Comparison of ENCODE assay signal across 7 mouse cellular contexts in genomic region chr3:96593374-96593773, GRCm38 (mm10). TPM values are rescaled to one million over a fixed set of nuclear protein-coding genes. Genes with fewer than 3 reads are reported as not detected.
DNase-seq lines count a peak whose midpoint lies in the region; ATAC-seq and TF ChIP-seq lines count a peak whose summit lies in the region.

No protein-coding gene starts in this region.

- H3K4me1 ChIP-seq in G1E (ENCODE audit: insufficient read depth, low read depth, low read length) = peaks cover 45% of the 10 kb centered on the region
- H3K4me1 ChIP-seq in forebrain, embryonic 12.5 days = peaks cover 44% of the 10 kb centered on the region
- H3K4me1 ChIP-seq in kidney, embryonic 14.5 days (ENCODE audit: control insufficient read depth, insufficient read depth, low read length) = peaks cover 26% of the 10 kb centered on the region
- peaks cover 47% of the 10 kb centered on the region for H3K4me1 ChIP-seq in midbrain, embryonic 10.5 days

- peak overlapping the region; percentile 64 for H3K9ac ChIP-seq in forebrain, embryonic 12.5 days
- peak overlapping the region; percentile 53; the same call in 1 of the 2 replicates for H3K9ac ChIP-seq in kidney, embryonic 14.5 days (ENCODE audit: low read depth, low read length)

- peak; percentile 26 for DNase-seq in G1E (ENCODE audit: low spot score)
- DNase-seq in midbrain, embryonic 10.5 days (ENCODE audit: low spot score) = no peak
- no peak for DNase-seq in layer of hippocampus, postnatal 14 days (ENCODE audit: low spot score in 2 of 2)

- peak overlapping the region; percentile 88 for H3K27ac ChIP-seq in forebrain, embryonic 12.5 days
- no peak overlapping the region for H3K27ac ChIP-seq in kidney, embryonic 14.5 days (ENCODE audit: low read depth, low read length)
- peak overlapping the region; percentile 86 for H3K27ac ChIP-seq in midbrain, embryonic 10.5 days (replicated peaks)

- H3ac ChIP-seq in C2C12 (ENCODE audit: control insufficient read depth, insufficient read length, low read depth) = peak overlapping the region; percentile 52

- H3K4me2 ChIP-seq in forebrain, embryonic 12.5 days = peak overlapping the region; percentile 77
- H3K4me2 ChIP-seq in kidney, embryonic 14.5 days (replicated peaks; ENCODE audit: low read depth, low read length) = peak overlapping the region; percentile 78

- WGBS in forebrain, embryonic 12.5 days = under 1% methylated on average over 10 of the region's 10 CpGs
- WGBS in kidney, embryonic 14.5 days = 1% methylated on average over 10 of the region's 10 CpGs
- 2% methylated on average over 10 of the region's 10 CpGs for WGBS in midbrain, embryonic 10.5 days

- no peak for TF ChIP-seq CTCF in C2C12 (IDR thresholded peaks at IDR 0.05; ENCODE audit: control insufficient read depth, insufficient read depth, insufficient read length)
- no peak for TF ChIP-seq CTCF in G1E (IDR thresholded peaks at IDR 0.05; ENCODE audit: low read depth, low read length)

- peak overlapping the region; percentile 56 for H3K4me3 ChIP-seq in C2C12 (ENCODE audit: insufficient read depth, poor library complexity, severe bottlenecking)
- H3K4me3 ChIP-seq in G1E (ENCODE audit: low read depth, low read length) = peak overlapping the region; percentile 82
- peak overlapping the region; percentile 62 for H3K4me3 ChIP-seq in forebrain, embryonic 12.5 days (replicated peaks)
- peak overlapping the region; percentile 45 for H3K4me3 ChIP-seq in kidney, embryonic 14.5 days (ENCODE audit: low read length)
- peak overlapping the region; percentile 70 for H3K4me3 ChIP-seq in midbrain, embryonic 10.5 days

- H3K27me3 ChIP-seq in C2C12 (ENCODE audit: control insufficient read depth, insufficient read depth, insufficient read length) = no peaks in the 10 kb centered on the region
- H3K27me3 ChIP-seq in G1E (ENCODE audit: insufficient read depth, low read length) = peaks cover 31% of the 10 kb centered on the region
- peaks cover 28% of the 10 kb centered on the region for H3K27me3 ChIP-seq in forebrain, embryonic 12.5 days
- peaks cover 21% of the 10 kb centered on the region for H3K27me3 ChIP-seq in kidney, embryonic 14.5 days (ENCODE audit: control insufficient read depth, insufficient read depth, low read length)
- peaks cover 32% of the 10 kb centered on the region for H3K27me3 ChIP-seq in midbrain, embryonic 10.5 days (ENCODE audit: low read depth, poor library complexity, severe bottlenecking)

- no peaks in the 10 kb centered on the region for H3K79me2 ChIP-seq in C2C12 (ENCODE audit: control insufficient read depth, insufficient read depth)

- peaks cover 8% of the 10 kb centered on the region for H3K9me3 ChIP-seq in G1E (replicated peaks)
- no peaks in the 10 kb centered on the region for H3K9me3 ChIP-seq in forebrain, embryonic 12.5 days
- no peaks in the 10 kb centered on the region for H3K9me3 ChIP-seq in kidney, embryonic 14.5 days (ENCODE audit: control insufficient read depth, low read length)
- no peaks in the 10 kb centered on the region for H3K9me3 ChIP-seq in midbrain, embryonic 10.5 days (replicated peaks)

- no peaks in the 10 kb centered on the region for H3K79me3 ChIP-seq in C2C12 (ENCODE audit: low read depth)

- H3K36me3 ChIP-seq in C2C12 (ENCODE audit: control insufficient read depth, insufficient read depth) = no peaks in the 10 kb centered on the region
- H3K36me3 ChIP-seq in G1E (replicated peaks) = peaks cover 9% of the 10 kb centered on the region
- H3K36me3 ChIP-seq in forebrain, embryonic 12.5 days (replicated peaks) = no peaks in the 10 kb centered on the region
- H3K36me3 ChIP-seq in kidney, embryonic 14.5 days (ENCODE audit: control insufficient read depth, insufficient read depth, low read length) = no peaks in the 10 kb centered on the region
- H3K36me3 ChIP-seq in midbrain, embryonic 10.5 days = no peaks in the 10 kb centered on the region

- no peak for ATAC-seq in G1E (ENCODE audit: extremely low read depth, insufficient number of reproducible peaks, low FRiP score, poor library complexity, severe bottlenecking)
- no peak for ATAC-seq in forebrain, embryonic 12.5 days (ENCODE audit: low FRiP score)
- ATAC-seq in kidney, embryonic 14.5 days (ENCODE audit: low FRiP score, low TSS enrichment) = no peak
- ATAC-seq in frontal cortex, adult (ENCODE audit: low TSS enrichment) = no peak

TF ChIP-seq in C2C12, 6 proteins besides CTCF, POLR2A, EP300 and RAD21:
- TF ChIP-seq MYOD1 (IDR thresholded peaks at IDR 0.05; ENCODE audit: control insufficient read depth, insufficient read length, low read depth) (no peak), USF1 (IDR thresholded peaks at IDR 0.05; ENCODE audit: low read depth) (no peak), FOSL1 (IDR thresholded peaks at IDR 0.05; ENCODE audit: insufficient read depth, low read length, poor library complexity, severe bottlenecking) (no peak), MAX (IDR thresholded peaks at IDR 0.05) (no peak), CEBPB (IDR thresholded peaks at IDR 0.05; ENCODE audit: low read depth) (no peak), MYOG (IDR thresholded peaks at IDR 0.05; ENCODE audit: control insufficient read depth, extremely low read depth, insufficient read length) (no peak)
TF ChIP-seq in C2C12: peak in this region for 0.

RNA-seq across cellular contexts. Expression of gene Polr3gl, which starts 0.6 kb away (rescaled TPM):
- polyA plus RNA-seq in C2C12 (2012; fragmentation: generic; extraction: Trizol) (6.2 TPM), G1E (2012) (12.0 and 12.5 TPM in 2 replicates)
- total RNA-seq in G1E (2014; fragmentation: Nextera tagmentation) (40.0 and 45.7 TPM in 2 replicates), G1E (2017) (35.4 and 40.7 TPM in 2 replicates)
- 40.1 and 40.7 TPM in 2 replicates for polyA plus RNA-seq in forebrain, embryonic 12.5 days (2016; fragmentation: Nextera tagmentation; extraction: Ambion mirVana)
- polyA plus RNA-seq in kidney, embryonic 14.5 days (2014; fragmentation: Nextera tagmentation; extraction: Ambion mirVana) = 18.0 and 22.3 TPM in 2 replicates
- polyA plus RNA-seq in midbrain, embryonic 10.5 days (2016; fragmentation: Nextera tagmentation; extraction: Ambion mirVana) = 25.2 and 31.8 TPM in 2 replicates
- 10 to 100 TPM; 26.7 to 29.7 TPM for total RNA-seq in layer of hippocampus, postnatal 14 days (2021)

RNA-seq across cellular contexts. Expression of gene Ankrd34a, which starts 3.1 kb away (rescaled TPM):
- polyA plus RNA-seq in C2C12 (2012; fragmentation: generic; extraction: Trizol) (3.7 TPM), G1E (2012) (0.03 and 0.04 TPM in 2 replicates)
- total RNA-seq in G1E (2014; fragmentation: Nextera tagmentation) (not detected in 2 replicates), G1E (2017) (0.05 TPM in 1 of 2 replicates, not detected in the other)
- 4.0 and 4.4 TPM in 2 replicates for polyA plus RNA-seq in forebrain, embryonic 12.5 days (2016; fragmentation: Nextera tagmentation; extraction: Ambion mirVana)
- 1.8 and 2.4 TPM in 2 replicates for polyA plus RNA-seq in kidney, embryonic 14.5 days (2014; fragmentation: Nextera tagmentation; extraction: Ambion mirVana)
- polyA plus RNA-seq in midbrain, embryonic 10.5 days (2016; fragmentation: Nextera tagmentation; extraction: Ambion mirVana) = 1.0 and 1.7 TPM in 2 replicates
- 10 to 100 TPM; 45.9 to 51.8 TPM for total RNA-seq in layer of hippocampus, postnatal 14 days (2021)

RNA-seq across cellular contexts. Expression of gene Lix1l, which starts 7.6 kb away (rescaled TPM):
- polyA plus RNA-seq in C2C12 (2012; fragmentation: generic; extraction: Trizol) (24.2 TPM), G1E (2012) (0.41 and 0.49 TPM in 2 replicates)
- total RNA-seq in G1E (2014; fragmentation: Nextera tagmentation) (1.9 and 2.4 TPM in 2 replicates), G1E (2017) (3.6 TPM in 2 replicates)
- polyA plus RNA-seq in forebrain, embryonic 12.5 days (2016; fragmentation: Nextera tagmentation; extraction: Ambion mirVana) = 5.8 and 6.2 TPM in 2 replicates
- polyA plus RNA-seq in kidney, embryonic 14.5 days (2014; fragmentation: Nextera tagmentation; extraction: Ambion mirVana) = 5.8 and 7.0 TPM in 2 replicates
- polyA plus RNA-seq in midbrain, embryonic 10.5 days (2016; fragmentation: Nextera tagmentation; extraction: Ambion mirVana) = 5.3 and 5.7 TPM in 2 replicates
- total RNA-seq in layer of hippocampus, postnatal 14 days (2021) = 10 to 100 TPM; 31.6 to 32.8 TPM

RNA-seq across cellular contexts. Expression of gene Gm16253, which starts 16.6 kb away (rescaled TPM):
- 0.20 TPM for polyA plus RNA-seq in C2C12 (2012; fragmentation: generic; extraction: Trizol)
- total RNA-seq in G1E (2014; fragmentation: Nextera tagmentation) = not detected in 2 replicates
- not detected in 2 replicates for total RNA-seq in G1E (2017)
- polyA plus RNA-seq in G1E (2012) = not detected in 2 replicates
- polyA plus RNA-seq in forebrain, embryonic 12.5 days (2016; fragmentation: Nextera tagmentation; extraction: Ambion mirVana) = 1.3 and 1.7 TPM in 2 replicates
- 0.72 and 1.3 TPM in 2 replicates for polyA plus RNA-seq in kidney, embryonic 14.5 days (2014; fragmentation: Nextera tagmentation; extraction: Ambion mirVana)
- 0.62 and 1.6 TPM in 2 replicates for polyA plus RNA-seq in midbrain, embryonic 10.5 days (2016; fragmentation: Nextera tagmentation; extraction: Ambion mirVana)
- not detected for total RNA-seq in layer of hippocampus, postnatal 14 days (2021)

RNA-seq across cellular contexts. Expression of gene Txnip, which starts 35.6 kb away (rescaled TPM):
- polyA plus RNA-seq in C2C12 (2012; fragmentation: generic; extraction: Trizol) = 1.2 TPM
- 1,322 and 1,463 TPM in 2 replicates for total RNA-seq in G1E (2014; fragmentation: Nextera tagmentation)
- total RNA-seq in G1E (2017) = 307 and 332 TPM in 2 replicates
- polyA plus RNA-seq in G1E (2012) = 16.1 and 19.5 TPM in 2 replicates
- 40.4 and 40.8 TPM in 2 replicates for polyA plus RNA-seq in forebrain, embryonic 12.5 days (2016; fragmentation: Nextera tagmentation; extraction: Ambion mirVana)
- 91.1 and 148 TPM in 2 replicates for polyA plus RNA-seq in kidney, embryonic 14.5 days (2014; fragmentation: Nextera tagmentation; extraction: Ambion mirVana)
- polyA plus RNA-seq in midbrain, embryonic 10.5 days (2016; fragmentation: Nextera tagmentation; extraction: Ambion mirVana) = 31.5 and 41.7 TPM in 2 replicates
- total RNA-seq in layer of hippocampus, postnatal 14 days (2021) = 10 to 100 TPM; 48.3 to 49.8 TPM
